Mouse (Mus musculus) liver, embryonic 13.5 days (tissue): ENCODE measurements around the gene Vmn1r194. TPM values are rescaled to one million over a fixed set of nuclear protein-coding genes. Genes with fewer than 3 reads are reported as not detected.
"Not testable (repeated sequence)": the region's sequence is repeated elsewhere in the genome, so short reads cannot be mapped to it uniquely, and the experiment has no call there.

Experiments
- ATAC-seq: fragments of 200-750 bp; cut with Nextera tagmentation; 2 replicates; pipeline ENCODE4 v1.8.0; 2017; ENCODE audit warnings: low read depth, mild to moderate bottlenecking, moderate number of reproducible peaks, moderate library complexity
- DNase-seq: peaks from one replicate; pipeline ENCODE4 v3.0.0; 2022
- H3K27ac ChIP-seq: fragments of 300-500 bp; sonication (generic); 2 replicates; pipeline ENCODE4 v1.5.1; 2015; ENCODE audit warnings: moderate library complexity, mild to moderate bottlenecking, inconsistent platforms
- H3K27me3 ChIP-seq: fragments of 300-500 bp; sonication (generic); 2 replicates; pipeline ENCODE4 v1.6.1; 2015; ENCODE audit warnings: mild to moderate bottlenecking, inconsistent platforms
- H3K36me3 ChIP-seq: fragments of 300-500 bp; sonication (generic); 2 replicates; pipeline ENCODE4 v1.6.1; 2015; ENCODE audit warnings: mild to moderate bottlenecking, inconsistent platforms
- H3K4me1 ChIP-seq: fragments of 300-500 bp; sonication (generic); replicated peaks from 2 replicates; pipeline ENCODE4 v1.6.1; 2015; ENCODE audit warnings: inconsistent platforms
- H3K4me2 ChIP-seq: fragments of 300-500 bp; sonication (generic); 2 replicates; pipeline ENCODE4 v1.6.1; 2015; ENCODE audit warnings: inconsistent platforms, mild to moderate bottlenecking, moderate library complexity
- H3K4me3 ChIP-seq: fragments of 300-500 bp; sonication (generic); replicated peaks from 2 replicates; pipeline ENCODE4 v1.5.1; 2015; ENCODE audit warnings: mild to moderate bottlenecking, inconsistent platforms
- H3K9ac ChIP-seq: fragments of 300-500 bp; sonication (generic); 2 replicates; pipeline ENCODE4 v1.6.1; 2015; ENCODE audit warnings: mild to moderate bottlenecking, inconsistent platforms
- H3K9me3 ChIP-seq: fragments of 300-500 bp; sonication (generic); replicated peaks from 2 replicates; pipeline ENCODE4 v1.6.1; 2016; ENCODE audit warnings: inconsistent platforms
- WGBS: fragments of 180-500 bp; shearing (Covaris S2); methylation state at CpG from one replicate; pipeline ENCODE4 v1.1.7; 2015; ENCODE audit not compliant: insufficient replicate concordance; 5-methylcytosine and 5-hydroxymethylcytosine counted together
- microRNA-seq: library from miRNA; unstranded; fragments of <30 nt; microRNA quantifications from one replicate; pipeline ENCODE4, GENCODE M21; 2016
- polyA plus RNA-seq: library from polyadenylated mRNA; unstranded; fragments of >200 nt; fragmentation: Nextera tagmentation; extraction: Ambion mirVana; gene quantifications from 2 replicates; pipeline ENCODE4 v1.2.1, GENCODE M21; 2015

The Vmn1r194 gene
- polyA plus RNA-seq = not detected in 2 replicates

- ATAC-seq (no peak), DNase-seq (no peak)
- no peak within 1 kb of the TSS for H3K27ac ChIP-seq
- H3K9ac ChIP-seq = no peak within 1 kb of the TSS
- 28% methylated on average over 1 of the region's 1 CpGs for WGBS
- no peaks in the 10 kb centered on the region for H3K4me1 ChIP-seq
- H3K4me3 ChIP-seq = no peak within 1 kb of the TSS
- no peak within 1 kb of the TSS for H3K4me2 ChIP-seq
- H3K9me3 ChIP-seq = no peaks in the 10 kb centered on the region
- H3K27me3 ChIP-seq = no peaks in the 10 kb centered on the region
- H3K36me3 ChIP-seq = no peaks in the 10 kb centered on the region
These were observed at the start of gene Vmn1r194 for GRCm38 (mm10) chr13:22243915-22244314. Vmn1r194 (plus strand) TSS chr13:22244215.

- not testable (repeated sequence) for H3K9ac ChIP-seq, H3K4me2 ChIP-seq, H3K36me3 ChIP-seq, H3K4me3 ChIP-seq, DNase-seq, H3K27ac ChIP-seq, H3K4me1 ChIP-seq, H3K27me3 ChIP-seq, ATAC-seq, H3K9me3 ChIP-seq
- 40% methylated on average over 1 of the region's 1 CpGs for WGBS
These were observed 21.0 kb upstream of the Vmn1r194 start, which contains the start of gene Vmn1r193 for GRCm38 (mm10) chr13:22223060-22223459. Vmn1r193 (minus strand) TSS chr13:22223160.

DNA sequence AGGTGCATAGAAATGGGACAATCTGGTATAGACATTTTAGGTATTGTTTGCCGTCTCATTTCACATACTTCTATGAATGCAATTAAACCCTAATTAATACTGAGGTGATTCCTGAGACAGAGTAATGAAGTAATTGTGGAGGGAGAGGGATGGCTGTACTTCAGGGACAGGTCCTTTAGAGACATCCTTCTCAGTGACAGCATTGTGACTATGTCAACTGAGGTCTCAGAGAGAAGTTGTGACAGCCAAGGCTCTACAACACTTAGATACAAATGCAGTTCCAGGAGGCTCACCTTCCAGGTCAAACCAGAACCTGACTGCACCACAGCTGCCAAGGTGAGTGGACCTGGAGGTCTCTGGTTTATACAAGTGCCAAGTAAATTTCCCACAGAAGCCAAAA lies 26.2 kb downstream of the Vmn1r194 start, which contains the start of gene Vmn1r195:
Vmn1r195 (plus strand) TSS at position 301 of the 400 bp plus-strand sequence.
- not testable (repeated sequence) for H3K4me2 ChIP-seq, ATAC-seq, H3K9me3 ChIP-seq, H3K27me3 ChIP-seq, H3K4me1 ChIP-seq, H3K36me3 ChIP-seq, DNase-seq, H3K27ac ChIP-seq, H3K4me3 ChIP-seq, H3K9ac ChIP-seq
- 80% methylated on average over 1 of the region's 1 CpGs for WGBS

GRCm38 (mm10) chr13:22271721-22272120 lies 27.7 kb downstream of the Vmn1r194 start:
- H3K4me1 ChIP-seq = no peaks in the 10 kb centered on the region
- H3K9ac ChIP-seq = no peak overlapping the region
- no peaks in the 10 kb centered on the region for H3K27me3 ChIP-seq
- ATAC-seq (no peak), DNase-seq (no peak)
- H3K27ac ChIP-seq = no peak overlapping the region
- H3K36me3 ChIP-seq = no peaks in the 10 kb centered on the region
- no peak overlapping the region for H3K4me3 ChIP-seq
- H3K4me2 ChIP-seq = no peak overlapping the region
- no peaks in the 10 kb centered on the region for H3K9me3 ChIP-seq
- WGBS = 42% methylated on average over 2 of the region's 2 CpGs

DNA sequence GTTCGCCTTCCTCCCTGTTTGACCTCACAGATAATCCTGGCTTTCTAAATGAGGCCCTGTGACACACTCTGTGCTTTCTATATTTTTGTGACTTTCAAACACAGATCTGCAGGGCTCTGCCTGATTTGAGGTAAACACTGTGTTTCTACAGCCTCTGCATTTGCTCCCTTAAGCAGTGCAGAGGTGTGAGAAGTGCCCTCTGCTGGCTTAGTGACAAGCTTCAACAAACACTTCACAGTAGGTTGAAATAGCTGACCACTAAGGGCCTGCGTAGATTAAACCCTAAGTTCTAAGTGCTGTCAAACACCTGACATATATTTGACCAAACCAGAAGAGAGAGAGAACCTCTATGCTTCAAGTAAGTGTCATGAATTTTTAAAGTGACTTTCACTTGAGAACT lies 40.6 kb downstream of the Vmn1r194 start:
- no peak for DNase-seq
- 63% methylated on average over 2 of the region's 2 CpGs for WGBS
- ATAC-seq = no peak
- Histone ChIP-seq H3K36me3 (no peaks in the 10 kb centered on the region), H3K27me3 (no peaks in the 10 kb centered on the region), H3K4me1 (no peaks in the 10 kb centered on the region), H3K9me3 (no peaks in the 10 kb centered on the region), H3K9ac (no peak overlapping the region), H3K27ac (no peak overlapping the region), H3K4me2 (no peak overlapping the region), H3K4me3 (no peak overlapping the region)

GRCm38 (mm10) chr13:22289620-22290019 lies 45.6 kb downstream of the Vmn1r194 start, which contains the start of gene Vmn1r196:
Vmn1r196 (plus strand) TSS chr13:22289920.
- no peak for ATAC-seq
- 48% methylated on average over 2 of the region's 2 CpGs for WGBS

More at GRCm38 (mm10) chr13:22289620-22290019, 45.6 kb downstream of the Vmn1r194 start, which contains the start of gene Vmn1r196:
- Histone ChIP-seq H3K4me2 (no peak within 1 kb of the TSS), H3K4me3 (no peak within 1 kb of the TSS), H3K27me3 (no peaks in the 10 kb centered on the region), H3K27ac (no peak within 1 kb of the TSS), H3K36me3 (no peaks in the 10 kb centered on the region), H3K4me1 (no peaks in the 10 kb centered on the region), H3K9me3 (no peaks in the 10 kb centered on the region), H3K9ac (no peak within 1 kb of the TSS)
- DNase-seq = no peak

Small RNAs within 50 kb of the gene (microRNA-seq; reads per million reads assigned to microRNA genes)
- gene Gm23282 (not detected), gene Gm25084 (not detected)

Other genes starting within 250 kb of the Vmn1r194 start
- 0.25 and 0.39 TPM in 2 replicates for gene Prss16, start 234.5 kb upstream of the Vmn1r194 start, polyA plus RNA-seq
- gene Hist1h2ah, start 208.6 kb upstream of the Vmn1r194 start, polyA plus RNA-seq = 3.6 and 18.3 TPM in 2 replicates
- gene Hist1h2bk, start 208.3 kb upstream of the Vmn1r194 start, polyA plus RNA-seq = 3.5 and 3.7 TPM in 2 replicates
- 38.8 and 52.6 TPM in 2 replicates for gene Hist1h4i, start 202.9 kb upstream of the Vmn1r194 start, polyA plus RNA-seq
- 17.9 and 18.6 TPM in 2 replicates for gene Hist1h2ag, start 201.3 kb upstream of the Vmn1r194 start, polyA plus RNA-seq
- gene Hist1h2bj, start 201.0 kb upstream of the Vmn1r194 start, polyA plus RNA-seq = 11.6 and 16.7 TPM in 2 replicates
- gene Vmn1r188, start 159.8 kb upstream of the Vmn1r194 start, polyA plus RNA-seq = not detected in 2 replicates
- gene Vmn1r189, start 138.4 kb upstream of the Vmn1r194 start, polyA plus RNA-seq = not detected in 2 replicates
- gene Vmn1r191, start 60.2 kb upstream of the Vmn1r194 start, polyA plus RNA-seq = not detected in 2 replicates
- not detected in 2 replicates for gene Vmn1r192, start 53.1 kb upstream of the Vmn1r194 start, polyA plus RNA-seq
- gene Vmn1r193, start 21.1 kb upstream of the Vmn1r194 start, polyA plus RNA-seq = not detected in 2 replicates
- not detected in 2 replicates for gene Vmn1r195, start 26.3 kb downstream of the Vmn1r194 start, polyA plus RNA-seq
- gene Vmn1r196, start 45.7 kb downstream of the Vmn1r194 start, polyA plus RNA-seq = not detected in 2 replicates
- gene Vmn1r197, start 80.4 kb downstream of the Vmn1r194 start, polyA plus RNA-seq = not detected in 2 replicates
- gene Vmn1r198, start 106.1 kb downstream of the Vmn1r194 start, polyA plus RNA-seq = not detected in 2 replicates
- gene Vmn1r199, start 135.6 kb downstream of the Vmn1r194 start, polyA plus RNA-seq = not detected in 2 replicates
- gene Vmn1r200, start 146.2 kb downstream of the Vmn1r194 start, polyA plus RNA-seq = not detected in 2 replicates
- gene Vmn1r201, start 227.7 kb downstream of the Vmn1r194 start, polyA plus RNA-seq = not detected in 2 replicates